Mouse (Mus musculus): ENCODE measurements around the gene Gpr153. TPM values are rescaled to one million over a fixed set of nuclear protein-coding genes. Genes with fewer than 3 reads are reported as not detected.
"Not testable (repeated sequence)": the region's sequence is repeated elsewhere in the genome, so short reads cannot be mapped to it uniquely, and the experiment has no call there.

Gene Gpr153
- polyA plus RNA-seq (2014; fragmentation: Nextera tagmentation; extraction: Ambion mirVana): 14.0 and 15.2 TPM in 2 replicates

- peak within 1 kb of the TSS; percentile 64 for H3K27ac ChIP-seq (replicated peaks; ENCODE audit: low read depth, low read length)
- no peaks in the 10 kb centered on the region for H3K36me3 ChIP-seq (ENCODE audit: control insufficient read depth, insufficient read depth, low read length)
- H3K4me2 ChIP-seq (ENCODE audit: low read length): peak within 1 kb of the TSS; percentile 87
- peak within 1 kb of the TSS; percentile 57 for H3K4me3 ChIP-seq (replicated peaks; ENCODE audit: low read depth, low read length)
- H3K9me3 ChIP-seq (ENCODE audit: control insufficient read depth, low read length): no peaks in the 10 kb centered on the region
- peaks cover 17% of the 10 kb centered on the region; the same call in 1 of the 2 replicates for H3K4me1 ChIP-seq (ENCODE audit: control insufficient read depth, insufficient read depth, low read length)
- H3K9ac ChIP-seq (replicated peaks; ENCODE audit: low read length): peak within 1 kb of the TSS; percentile 74
- 1% methylated on average over 46 of the region's 48 CpGs for WGBS
- DNase-seq (peak; percentile 76), ATAC-seq (ENCODE audit: low FRiP score, low TSS enrichment) (peak; percentile 54)
- H3K27me3 ChIP-seq (ENCODE audit: control insufficient read depth, insufficient read depth, low read length): peaks cover 42% of the 10 kb centered on the region
These were observed at the start of gene Gpr153 for GRCm38 (mm10) chr4:152273621-152274236. Gene Gpr153 (plus strand): TSS chr4:152274232.

DNA sequence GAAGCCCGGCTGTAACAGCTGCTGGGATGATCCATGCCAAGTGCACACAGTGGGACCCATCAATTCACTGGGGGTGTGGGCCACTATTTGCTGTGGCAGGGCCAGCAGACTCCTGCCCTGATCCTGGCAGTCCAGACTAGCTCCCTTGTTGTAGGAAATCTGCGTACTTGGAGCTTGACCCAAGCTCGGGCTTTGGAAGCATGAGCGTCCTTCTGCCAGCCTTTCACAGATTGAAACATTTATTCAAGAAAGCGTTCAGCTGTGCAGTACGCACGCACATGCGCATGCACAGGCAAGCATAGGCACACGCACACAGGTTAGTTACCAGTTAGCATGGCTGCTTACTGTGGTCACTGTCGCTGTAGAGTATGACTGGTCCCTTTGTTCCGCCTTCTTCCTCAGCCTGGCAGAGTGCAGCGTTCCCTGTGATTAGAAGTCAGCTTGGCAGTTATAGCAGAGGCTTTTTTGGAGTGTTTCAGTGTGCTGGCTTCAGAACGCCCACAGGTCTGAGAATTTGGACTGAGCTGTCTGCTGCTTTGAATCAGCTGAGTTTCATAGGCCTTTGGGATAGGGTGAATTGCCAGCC is 47.0 kb upstream of the Gpr153 start:
- H3K27me3 ChIP-seq (ENCODE audit: control insufficient read depth, insufficient read depth, low read length): peaks cover 15% of the 10 kb centered on the region; the same call in 1 of the 2 replicates
- H3K36me3 ChIP-seq (ENCODE audit: control insufficient read depth, insufficient read depth, low read length): peaks cover 22% of the 10 kb centered on the region; the same call in 1 of the 2 replicates
- H3K27ac ChIP-seq (replicated peaks; ENCODE audit: low read depth, low read length): peak overlapping the region; percentile 45; the same call in 1 of the 2 replicates
- H3K4me1 ChIP-seq (ENCODE audit: control insufficient read depth, insufficient read depth, low read length): peaks cover 10% of the 10 kb centered on the region
- no peak overlapping the region for H3K4me3 ChIP-seq (replicated peaks; ENCODE audit: low read depth, low read length)
- peak; percentile 24 for DNase-seq
- WGBS: 82% methylated on average over 13 of the region's 13 CpGs
- H3K4me2 ChIP-seq (ENCODE audit: low read length): no peak overlapping the region
- no peak overlapping the region for H3K9ac ChIP-seq (replicated peaks; ENCODE audit: low read length)
- no peaks in the 10 kb centered on the region for H3K9me3 ChIP-seq (ENCODE audit: control insufficient read depth, low read length)
- ATAC-seq (ENCODE audit: low FRiP score, low TSS enrichment): no peak

GRCm38 (mm10) chr4:152227749-152228527 is 46.1 kb upstream of the Gpr153 start:
- Histone ChIP-seq H3K4me2 (ENCODE audit: low read length) (no peak overlapping the region), H3K9ac (replicated peaks; ENCODE audit: low read length) (no peak overlapping the region), H3K27ac (replicated peaks; ENCODE audit: low read depth, low read length) (no peak overlapping the region), H3K36me3 (ENCODE audit: control insufficient read depth, insufficient read depth, low read length) (peaks cover 22% of the 10 kb centered on the region; the same call in 1 of the 2 replicates), H3K27me3 (ENCODE audit: control insufficient read depth, insufficient read depth, low read length) (peaks cover 9% of the 10 kb centered on the region; the same call in 1 of the 2 replicates), H3K4me1 (ENCODE audit: control insufficient read depth, insufficient read depth, low read length) (peaks cover under 1% of the 10 kb centered on the region; the same call in 1 of the 2 replicates), H3K9me3 (ENCODE audit: control insufficient read depth, low read length) (no peaks in the 10 kb centered on the region), H3K4me3 (replicated peaks; ENCODE audit: low read depth, low read length) (no peak overlapping the region)
- ATAC-seq (ENCODE audit: low FRiP score, low TSS enrichment) (no peak), DNase-seq (no peak)
- WGBS: 94% methylated on average over 12 of the region's 12 CpGs

DNA sequence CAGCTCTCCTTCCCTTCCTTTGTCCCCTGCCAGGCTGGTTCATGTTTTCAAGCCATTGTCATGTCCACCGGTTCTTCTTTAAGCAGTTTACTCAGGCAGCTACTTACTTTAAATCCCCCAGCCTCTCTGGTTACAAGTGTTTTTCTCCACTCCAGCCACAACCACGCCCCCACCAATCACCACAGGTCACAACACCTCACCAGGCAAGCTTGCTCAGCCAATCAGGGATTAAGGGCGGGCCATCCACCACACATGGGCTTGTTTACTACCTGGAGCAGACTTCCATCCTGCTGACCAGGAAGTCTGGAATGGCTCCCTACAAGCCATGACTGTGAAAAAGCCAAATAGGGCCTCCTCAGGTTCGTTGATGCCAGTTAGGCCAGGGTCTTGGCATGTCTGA is 43.7 kb upstream of the Gpr153 start:
- not testable (repeated sequence) for DNase-seq; H3K9me3 ChIP-seq (ENCODE audit: control insufficient read depth, low read length); H3K27me3 ChIP-seq (ENCODE audit: control insufficient read depth, insufficient read depth, low read length); H3K4me2 ChIP-seq (ENCODE audit: low read length); H3K4me3 ChIP-seq (replicated peaks; ENCODE audit: low read depth, low read length); ATAC-seq (ENCODE audit: low FRiP score, low TSS enrichment); H3K4me1 ChIP-seq (ENCODE audit: control insufficient read depth, insufficient read depth, low read length); H3K9ac ChIP-seq (replicated peaks; ENCODE audit: low read length); H3K27ac ChIP-seq (replicated peaks; ENCODE audit: low read depth, low read length)
- peaks cover 18% of the 10 kb centered on the region; the same call in 1 of the 2 replicates for H3K36me3 ChIP-seq (ENCODE audit: control insufficient read depth, insufficient read depth, low read length)
- WGBS: 53% methylated on average over 4 of the region's 4 CpGs

DNA sequence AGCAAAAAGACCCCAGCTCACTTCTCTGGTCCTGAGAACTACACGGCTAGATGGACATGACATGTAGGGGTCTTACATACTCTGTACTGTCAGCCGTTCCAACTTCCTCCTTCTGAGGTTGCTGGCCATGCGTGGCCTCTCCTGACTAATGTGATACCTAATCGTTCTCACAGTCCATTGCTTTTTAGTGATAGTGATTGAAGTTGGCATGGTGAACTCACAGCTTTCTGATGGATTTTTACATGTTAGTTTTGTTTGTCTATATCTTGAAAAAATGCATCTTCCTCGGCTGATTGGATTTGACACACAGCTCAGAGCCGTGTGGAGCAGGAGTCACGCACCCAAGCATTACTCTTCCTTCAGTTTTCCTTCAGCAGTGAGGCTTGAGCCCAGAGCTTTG is 42.7 kb upstream of the Gpr153 start:
- no peaks in the 10 kb centered on the region for H3K27me3 ChIP-seq (ENCODE audit: control insufficient read depth, insufficient read depth, low read length)
- DNase-seq (no peak), ATAC-seq (ENCODE audit: low FRiP score, low TSS enrichment) (no peak)
- peaks cover 18% of the 10 kb centered on the region; the same call in 1 of the 2 replicates for H3K36me3 ChIP-seq (ENCODE audit: control insufficient read depth, insufficient read depth, low read length)
- no peaks in the 10 kb centered on the region for H3K9me3 ChIP-seq (ENCODE audit: control insufficient read depth, low read length)
- H3K27ac ChIP-seq (replicated peaks; ENCODE audit: low read depth, low read length): no peak overlapping the region
- H3K4me3 ChIP-seq (replicated peaks; ENCODE audit: low read depth, low read length): no peak overlapping the region
- no peak overlapping the region for H3K9ac ChIP-seq (replicated peaks; ENCODE audit: low read length)
- WGBS: 87% methylated on average over 7 of the region's 7 CpGs
- H3K4me1 ChIP-seq (ENCODE audit: control insufficient read depth, insufficient read depth, low read length): no peaks in the 10 kb centered on the region
- no peak overlapping the region for H3K4me2 ChIP-seq (ENCODE audit: low read length)

DNA sequence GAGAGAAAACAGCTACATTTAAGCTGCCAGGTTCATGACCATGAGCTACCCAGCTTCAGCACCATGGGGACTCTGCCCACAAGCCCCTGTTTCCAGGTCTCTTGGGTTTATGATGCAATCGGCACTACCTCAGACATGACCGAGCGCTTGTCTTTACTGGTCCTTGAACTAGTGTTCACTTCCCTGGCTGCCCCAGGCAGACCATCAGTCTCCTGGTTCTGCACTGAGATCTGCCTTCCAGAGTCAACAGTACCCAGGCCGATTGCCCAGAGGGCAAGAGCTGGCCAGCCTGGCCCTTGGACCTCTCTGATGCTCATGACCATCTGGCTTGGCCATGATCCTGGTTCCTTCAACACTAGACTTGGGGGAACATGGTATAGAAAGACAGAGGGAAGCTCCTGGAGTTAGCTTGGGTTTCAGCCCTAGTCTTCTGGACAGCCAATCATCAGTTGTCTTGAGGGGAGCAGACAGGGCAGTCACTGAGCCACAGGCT is 41.6 kb upstream of the Gpr153 start:
- peaks cover 22% of the 10 kb centered on the region; the same call in 1 of the 2 replicates for H3K36me3 ChIP-seq (ENCODE audit: control insufficient read depth, insufficient read depth, low read length)
- no peak overlapping the region for H3K9ac ChIP-seq (replicated peaks; ENCODE audit: low read length)
- H3K27ac ChIP-seq (replicated peaks; ENCODE audit: low read depth, low read length): no peak overlapping the region
- no peak for ATAC-seq (ENCODE audit: low FRiP score, low TSS enrichment)
- no peaks in the 10 kb centered on the region for H3K9me3 ChIP-seq (ENCODE audit: control insufficient read depth, low read length)
- no peak overlapping the region for H3K4me3 ChIP-seq (replicated peaks; ENCODE audit: low read depth, low read length)
- no peak for DNase-seq
- no peak overlapping the region for H3K4me2 ChIP-seq (ENCODE audit: low read length)
- no peaks in the 10 kb centered on the region for H3K4me1 ChIP-seq (ENCODE audit: control insufficient read depth, insufficient read depth, low read length)
- WGBS: 96% methylated on average over 4 of the region's 4 CpGs
- no peaks in the 10 kb centered on the region for H3K27me3 ChIP-seq (ENCODE audit: control insufficient read depth, insufficient read depth, low read length)

DNA sequence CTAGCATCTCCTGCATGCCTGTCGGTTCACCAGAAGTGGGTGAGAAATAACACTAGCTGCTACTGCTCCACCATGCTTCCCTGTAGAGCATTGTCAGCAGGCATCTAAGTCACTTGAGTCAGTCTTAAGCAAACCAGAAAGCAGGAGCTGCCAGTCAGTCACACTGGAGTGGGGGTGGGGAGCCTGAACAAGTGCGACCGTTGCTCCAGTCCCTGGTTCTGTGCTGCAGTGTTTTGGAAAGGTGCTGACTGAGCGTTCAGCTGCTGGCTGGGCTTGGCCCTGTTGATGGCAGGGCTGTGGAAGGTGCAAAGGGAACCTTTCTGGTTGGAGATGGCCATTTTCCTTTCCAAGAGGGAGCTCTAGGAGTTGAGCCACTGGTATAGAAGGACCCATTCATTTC is 34.1 kb upstream of the Gpr153 start:
- 69% methylated on average over 4 of the region's 4 CpGs for WGBS
- ATAC-seq (ENCODE audit: low FRiP score, low TSS enrichment): no peak
- no peaks in the 10 kb centered on the region for H3K4me1 ChIP-seq (ENCODE audit: control insufficient read depth, insufficient read depth, low read length)
- no peak overlapping the region for H3K4me2 ChIP-seq (ENCODE audit: low read length)
- no peaks in the 10 kb centered on the region for H3K9me3 ChIP-seq (ENCODE audit: control insufficient read depth, low read length)
- DNase-seq: no peak
- H3K27ac ChIP-seq (replicated peaks; ENCODE audit: low read depth, low read length): no peak overlapping the region
- H3K4me3 ChIP-seq (replicated peaks; ENCODE audit: low read depth, low read length): no peak overlapping the region
- no peak overlapping the region for H3K9ac ChIP-seq (replicated peaks; ENCODE audit: low read length)
- H3K36me3 ChIP-seq (ENCODE audit: control insufficient read depth, insufficient read depth, low read length): peaks cover 29% of the 10 kb centered on the region; the same call in 1 of the 2 replicates
- no peaks in the 10 kb centered on the region for H3K27me3 ChIP-seq (ENCODE audit: control insufficient read depth, insufficient read depth, low read length)

DNA sequence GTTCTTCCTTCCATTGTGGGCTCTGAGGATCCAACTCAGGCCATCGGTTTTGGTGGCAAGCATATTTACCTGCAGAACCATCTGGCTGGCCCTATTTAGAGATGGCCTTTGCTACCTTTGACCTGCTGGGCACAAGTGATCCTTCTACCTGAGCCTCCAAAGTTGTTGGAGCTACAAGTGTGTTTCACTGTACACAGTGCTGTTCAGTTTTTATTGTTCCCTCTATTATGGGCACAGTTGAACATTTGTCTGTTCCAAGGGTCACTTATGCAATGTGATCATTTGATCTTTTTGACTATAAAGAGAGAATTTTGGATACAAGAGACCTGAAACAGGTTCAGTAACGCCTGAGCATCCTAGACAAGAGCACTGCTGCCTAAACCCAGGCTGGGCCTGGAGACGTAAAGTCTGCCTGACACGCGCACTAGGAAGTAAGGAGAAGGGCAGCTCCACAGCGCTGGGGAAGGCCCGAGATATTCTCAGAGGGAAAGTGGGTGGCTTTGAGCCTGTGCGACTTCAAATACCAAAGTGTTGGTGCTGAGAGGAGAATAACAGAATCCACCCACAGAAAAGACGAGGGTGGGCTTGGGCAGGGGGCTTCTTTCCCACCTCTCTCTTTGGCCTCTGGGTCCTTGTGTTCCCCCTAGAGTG is 30.7 kb upstream of the Gpr153 start:
- H3K9me3 ChIP-seq (ENCODE audit: control insufficient read depth, low read length): no peaks in the 10 kb centered on the region
- no peak for ATAC-seq (ENCODE audit: low FRiP score, low TSS enrichment)
- no peaks in the 10 kb centered on the region for H3K4me1 ChIP-seq (ENCODE audit: control insufficient read depth, insufficient read depth, low read length)
- no peak overlapping the region for H3K9ac ChIP-seq (replicated peaks; ENCODE audit: low read length)
- no peak overlapping the region for H3K4me2 ChIP-seq (ENCODE audit: low read length)
- H3K36me3 ChIP-seq (ENCODE audit: control insufficient read depth, insufficient read depth, low read length): peaks cover 23% of the 10 kb centered on the region; the same call in 1 of the 2 replicates
- H3K4me3 ChIP-seq (replicated peaks; ENCODE audit: low read depth, low read length): no peak overlapping the region
- H3K27me3 ChIP-seq (ENCODE audit: control insufficient read depth, insufficient read depth, low read length): no peaks in the 10 kb centered on the region
- no peak overlapping the region for H3K27ac ChIP-seq (replicated peaks; ENCODE audit: low read depth, low read length)
- WGBS: 92% methylated on average over 9 of the region's 9 CpGs
- DNase-seq: no peak
